Mouse (Mus musculus) left cerebral cortex, adult 9 months (tissue): ENCODE measurements at regions not wholly inside any gene's neighbourhood (a gene's known extent, or its start where the extent isn't known, plus 50 kb on each side); places are given as distances from the start of the nearest gene placed in this dataset.
A peak's percentile ranks its signal among the peaks of the same experiment; 100 is the strongest.

ENCODE experiments used
- DNase-seq, 2 experiments: peaks; one replicate each; pipeline ENCODE4 v3.0.0; 2022; ENCODE audit warnings: low spot score in 2 of 2

- no peak for DNase-seq
Observed at GRCm38 (mm10) chr5:118380052-118380421, 135.0 kb downstream of the 2410131K14Rik start.

DNA sequence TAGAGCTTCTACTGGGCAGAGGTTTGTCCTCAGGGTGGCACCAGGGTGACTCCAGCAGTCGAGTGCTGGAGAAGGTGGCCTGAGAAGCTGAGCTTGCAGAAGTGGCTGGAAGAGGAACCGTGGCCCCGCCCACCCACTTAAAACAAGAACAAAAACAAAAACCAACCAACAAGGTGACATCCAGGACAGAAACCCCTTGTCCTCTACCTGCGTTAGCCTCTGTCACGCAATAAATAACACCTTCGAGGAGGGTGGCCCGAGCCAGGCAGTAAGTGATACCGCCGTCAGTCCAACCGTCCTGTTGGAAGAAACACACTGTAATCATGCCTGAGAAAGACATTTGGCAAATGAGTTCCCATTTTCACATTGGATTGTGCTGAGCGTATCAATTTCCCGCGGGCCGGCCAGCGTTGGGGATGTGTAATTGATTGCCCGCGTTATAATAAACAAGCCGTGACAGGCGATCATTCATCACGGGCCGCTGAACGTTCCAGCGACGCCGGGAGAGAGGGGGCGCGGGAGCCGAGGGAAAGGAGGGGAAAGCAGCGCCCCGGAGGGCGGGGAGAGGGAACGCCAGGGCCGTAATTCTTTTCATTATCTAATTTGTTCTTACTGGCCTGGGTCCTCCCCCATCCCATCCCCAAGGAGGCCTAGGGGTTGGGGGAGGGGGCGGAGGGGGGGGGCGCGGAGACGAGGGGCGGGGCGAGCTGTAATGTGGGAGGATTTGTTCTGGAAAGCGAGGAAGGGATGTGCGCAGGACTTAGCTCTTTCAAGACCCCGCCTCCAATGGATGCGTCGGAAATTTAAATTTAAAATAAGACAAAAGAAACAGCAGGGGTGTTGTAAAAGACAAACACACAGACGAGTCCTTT is 135.6 kb downstream of the 2410131K14Rik start:
- peak in 1 of 2 experiments; percentile 42 for DNase-seq

DNA sequence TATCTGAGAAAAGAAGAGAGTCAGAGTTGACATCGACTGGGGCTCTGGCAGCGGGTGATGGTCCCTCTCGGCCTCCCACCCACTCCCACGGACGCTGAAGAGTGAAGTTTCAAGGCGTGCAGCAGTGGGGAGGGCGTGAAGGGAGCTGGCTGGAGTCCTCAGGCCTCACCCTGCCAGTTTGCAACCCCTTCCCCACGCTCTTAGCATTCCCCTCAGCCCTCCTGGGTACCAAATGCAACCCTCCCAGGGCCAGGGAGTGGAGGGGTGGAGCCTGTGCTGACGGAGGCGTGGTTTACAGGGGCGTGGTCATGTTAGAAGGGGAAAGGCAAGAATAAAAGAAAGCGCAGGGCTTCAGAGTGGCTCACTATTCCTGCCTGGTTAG is 136.3 kb downstream of the 2410131K14Rik start:
- DNase-seq = peak in 1 of 2 experiments; percentile 66

DNA sequence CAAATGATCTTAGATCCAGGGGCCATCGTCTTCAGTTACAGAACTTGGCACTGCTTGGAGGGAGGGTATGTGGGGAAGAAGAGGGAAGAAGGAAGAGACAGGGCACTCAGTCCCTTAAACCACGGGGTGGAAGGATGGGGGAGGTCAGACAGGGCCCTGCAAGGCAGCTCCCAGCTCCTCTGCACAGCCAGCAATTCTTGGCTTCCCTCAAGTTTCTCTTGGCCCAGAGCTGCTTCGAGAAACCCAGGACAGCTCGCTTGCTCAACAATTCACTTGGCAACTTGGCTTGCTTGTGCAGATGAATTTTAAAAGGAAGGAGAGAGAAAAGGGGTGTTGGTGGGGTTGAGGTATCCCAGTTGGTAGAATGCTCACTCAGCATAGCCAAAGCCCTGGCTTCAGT is 141.1 kb downstream of the 2410131K14Rik start:
- DNase-seq = no peak

DNA sequence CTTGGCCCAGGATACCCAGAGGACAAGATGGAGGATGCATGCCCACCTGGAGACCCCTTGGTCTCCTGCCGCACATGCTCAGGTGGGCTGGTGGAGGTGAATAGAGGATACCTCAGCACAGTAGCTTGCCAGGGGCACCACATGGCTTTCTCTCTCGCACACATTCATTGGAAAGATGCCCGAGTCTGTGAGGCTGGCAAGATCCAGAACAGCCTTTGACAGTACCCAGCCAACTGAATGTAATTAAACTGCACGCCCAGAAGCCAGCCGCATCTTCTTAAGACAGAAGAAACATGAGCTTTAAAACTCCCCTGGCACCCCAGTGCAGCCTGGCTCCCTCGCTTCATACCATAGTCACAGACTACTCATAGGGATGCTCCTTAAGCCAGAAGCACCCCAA is 143.4 kb downstream of the 2410131K14Rik start:
- DNase-seq = peak in 1 of 2 experiments; percentile 54

- no peak for DNase-seq
Observed at GRCm38 (mm10) chr5:118390691-118391373, 145.8 kb downstream of the 2410131K14Rik start.

DNA sequence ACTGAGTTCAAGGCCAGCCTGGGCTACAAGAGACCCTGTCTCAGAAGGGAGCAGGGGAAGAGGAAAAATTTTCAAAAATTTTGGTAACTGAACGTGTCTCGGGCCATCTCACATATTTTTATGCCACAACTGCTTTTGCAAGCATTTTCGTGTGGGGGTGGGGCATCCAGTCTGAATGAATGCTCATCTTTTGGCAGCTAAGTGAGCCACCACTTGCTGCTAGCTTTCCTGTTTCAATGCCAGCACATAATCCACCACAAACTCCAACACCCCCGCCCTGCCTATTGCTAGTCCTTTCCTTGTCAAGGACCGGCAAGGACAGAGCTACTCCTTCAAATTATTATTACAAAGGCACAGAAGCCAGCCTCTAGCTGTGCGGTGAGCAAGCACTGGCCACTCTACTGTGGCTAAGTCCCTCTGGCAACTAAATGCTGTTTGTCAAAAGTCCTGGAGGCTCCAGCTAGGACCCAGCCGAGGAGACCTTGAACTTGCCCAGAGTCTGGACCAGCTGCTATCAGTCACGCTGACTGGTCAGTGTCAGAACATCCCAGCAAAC is 148.0 kb downstream of the 2410131K14Rik start:
- DNase-seq = no peak

DNA sequence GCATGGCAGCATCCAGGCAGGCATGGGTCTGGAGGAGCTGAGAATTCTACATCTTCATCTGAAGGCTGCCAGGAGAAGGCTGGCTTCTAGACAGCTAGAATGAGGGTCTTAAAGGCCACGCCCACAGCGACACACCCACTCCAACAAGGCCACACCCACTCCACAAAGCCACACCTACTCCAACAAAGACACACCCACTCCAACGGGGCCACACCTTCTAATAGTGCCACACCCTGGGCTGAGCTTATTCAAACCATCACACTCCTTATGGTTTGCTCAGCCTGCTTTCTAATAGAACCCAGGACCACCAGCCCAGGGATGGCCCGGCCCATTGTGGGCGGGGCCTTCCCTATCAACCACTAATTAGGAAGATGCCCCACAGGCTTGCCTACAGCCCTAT is 149.0 kb downstream of the 2410131K14Rik start:
- no peak for DNase-seq

DNA sequence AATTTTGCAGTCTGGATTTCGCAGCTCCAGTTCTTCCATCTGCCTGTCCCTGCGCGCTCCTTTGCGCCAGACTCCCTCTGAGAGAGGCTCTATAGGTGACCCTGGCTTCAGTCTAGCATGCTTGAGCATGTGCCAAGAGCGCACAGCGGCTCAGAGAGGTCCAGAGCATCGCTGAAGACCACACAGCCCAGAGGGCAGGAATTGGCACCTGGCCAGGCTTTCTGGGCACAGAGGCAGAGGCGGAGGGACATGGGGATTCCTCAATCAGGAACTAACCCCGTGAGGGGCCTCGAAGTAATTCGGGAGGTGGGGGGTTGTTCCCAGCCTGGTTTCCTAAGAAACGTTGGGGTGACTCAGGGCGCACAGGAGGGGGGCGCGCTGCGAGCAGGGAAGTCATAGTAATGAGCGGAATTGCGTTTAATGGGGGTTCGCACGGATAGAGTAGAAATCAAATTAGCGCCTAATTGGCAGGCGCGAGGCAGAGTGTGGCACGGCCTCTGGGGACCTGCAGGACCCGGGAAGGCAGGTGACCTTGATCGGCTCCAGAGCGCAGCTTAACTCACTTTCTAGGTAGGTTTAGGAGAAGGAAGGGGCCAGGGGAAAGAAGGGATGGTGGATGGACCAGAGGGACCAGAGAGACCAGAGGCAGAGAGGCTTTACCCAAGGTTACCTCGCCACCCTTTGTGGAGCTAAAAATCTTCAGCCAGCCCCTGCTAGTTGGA is 151.1 kb downstream of the 2410131K14Rik start:
- DNase-seq = no peak

DNA sequence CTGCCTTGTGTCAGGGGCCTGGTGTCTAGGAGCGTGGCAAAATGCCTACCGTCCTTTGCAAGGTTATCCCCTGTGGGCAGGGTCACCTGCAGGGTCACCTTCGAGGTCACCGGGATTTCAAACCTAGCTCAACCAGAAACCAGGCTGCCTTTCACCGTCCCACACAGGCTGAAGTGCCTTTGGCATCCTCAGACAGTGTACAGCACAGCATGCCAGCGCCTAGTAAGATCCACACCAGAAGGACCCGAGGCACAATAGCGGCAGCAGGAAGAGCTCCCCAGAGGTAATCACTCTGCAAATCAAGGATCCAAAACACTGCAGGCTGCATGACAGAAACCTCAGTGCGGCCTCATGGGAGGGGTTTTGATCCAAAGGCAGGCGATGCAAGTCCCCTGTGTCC is 155.9 kb downstream of the 2410131K14Rik start:
- no peak for DNase-seq

- no peak for DNase-seq
Observed at GRCm38 (mm10) chr5:118404398-118404797, 156.1 kb upstream of the Med13l start.

DNA sequence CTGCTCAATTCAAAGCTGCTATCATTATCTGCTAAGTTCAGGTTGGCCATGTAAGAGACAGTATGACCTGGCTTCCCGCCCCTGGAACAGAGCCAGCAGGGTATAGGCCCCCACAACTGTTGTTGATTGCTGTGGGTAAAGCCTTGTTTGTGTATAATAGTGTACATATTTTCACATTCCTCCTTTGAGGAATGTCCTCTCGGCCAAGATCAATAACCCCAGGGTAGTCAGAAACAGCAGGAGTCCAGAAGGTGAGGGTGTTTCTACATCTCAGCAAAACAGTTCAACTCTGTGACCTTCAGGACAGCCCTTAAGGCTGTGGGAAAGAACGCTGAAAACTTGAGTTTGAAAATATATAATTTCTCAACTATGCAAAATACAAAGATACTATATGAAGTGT is 155.1 kb upstream of the Med13l start:
- DNase-seq = no peak

- no peak for DNase-seq
Observed at GRCm38 (mm10) chr5:118407451-118407850, 153.0 kb upstream of the Med13l start.

DNA sequence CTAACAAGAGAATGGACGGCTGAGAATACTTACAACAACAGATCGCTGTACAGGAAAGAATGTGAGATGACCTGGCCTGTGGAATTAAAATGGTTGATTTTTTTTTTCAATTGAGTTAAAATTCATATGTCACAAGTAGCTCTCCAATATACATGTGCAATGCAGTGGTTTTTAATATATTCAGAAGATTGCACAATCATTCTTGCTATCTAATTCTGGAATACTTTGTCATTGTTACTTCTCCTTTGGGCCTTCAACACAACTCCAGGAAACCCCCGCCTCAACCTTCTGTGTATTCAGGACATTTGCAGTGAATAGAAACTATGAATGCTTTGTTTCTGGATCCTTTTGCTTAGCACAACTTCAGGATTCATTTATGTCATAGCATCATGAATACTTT is 152.5 kb upstream of the Med13l start:
- no peak for DNase-seq

DNA sequence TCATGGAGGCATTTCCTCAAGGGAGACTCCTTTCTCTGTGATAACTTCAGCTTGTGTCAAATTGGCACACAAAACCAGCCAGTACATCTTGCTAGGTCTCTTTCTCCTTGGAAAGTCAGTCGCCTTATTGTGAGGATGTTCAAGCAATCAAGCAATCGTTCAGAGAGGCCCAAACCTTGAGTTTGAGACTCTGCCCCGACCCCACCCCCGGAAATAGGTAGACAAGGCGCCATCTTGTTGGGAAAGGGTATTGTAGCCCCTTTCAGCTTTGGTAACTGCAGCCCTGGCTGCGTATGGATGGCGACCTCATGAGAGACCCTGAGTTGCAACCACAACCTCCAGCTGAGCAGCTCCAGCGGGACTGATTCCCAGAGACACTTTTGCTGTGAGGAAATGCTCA is 151.7 kb upstream of the Med13l start:
- no peak for DNase-seq

DNA sequence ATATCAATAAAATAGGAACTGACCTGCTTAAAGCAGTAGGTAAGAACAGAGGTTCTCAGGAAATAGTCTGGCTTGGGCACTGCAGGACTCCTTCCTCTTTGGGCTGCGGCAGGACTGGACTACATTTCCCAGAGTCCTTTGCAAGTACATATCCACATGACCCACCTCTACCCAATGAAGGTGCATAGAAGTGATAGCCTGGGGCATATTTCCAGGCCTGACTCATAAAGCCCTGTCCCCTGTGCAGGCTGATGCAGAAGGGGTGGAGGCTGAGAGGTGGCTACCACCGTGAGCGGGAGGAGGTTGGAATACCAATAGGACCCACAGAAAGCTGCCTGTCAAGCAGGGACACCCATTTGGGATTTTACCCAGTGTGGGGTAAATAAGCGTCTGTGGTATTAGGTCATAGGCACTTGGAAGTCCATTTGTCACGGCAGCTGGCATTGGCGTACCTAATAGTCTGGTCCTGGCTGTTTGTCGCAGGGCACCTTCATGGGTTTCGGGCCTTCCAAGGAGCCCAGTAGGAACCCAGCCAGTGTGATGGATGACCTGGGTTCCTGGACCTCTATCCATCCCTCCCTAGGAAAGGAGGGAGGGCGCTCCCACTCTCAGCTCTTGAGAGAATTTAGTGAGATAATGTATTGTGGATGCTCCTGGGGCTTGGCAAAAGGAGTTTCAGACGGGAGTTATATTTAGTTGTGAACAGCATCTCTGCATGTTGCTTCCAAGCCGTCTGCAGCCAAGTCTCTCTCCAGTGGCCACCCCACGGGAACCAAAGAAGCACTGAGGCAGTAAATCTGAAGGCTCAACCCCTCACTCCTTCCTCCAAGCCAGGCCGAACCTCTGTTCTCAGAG is 146.8 kb upstream of the Med13l start:
- peak; percentile 66 to 87 for DNase-seq

DNA sequence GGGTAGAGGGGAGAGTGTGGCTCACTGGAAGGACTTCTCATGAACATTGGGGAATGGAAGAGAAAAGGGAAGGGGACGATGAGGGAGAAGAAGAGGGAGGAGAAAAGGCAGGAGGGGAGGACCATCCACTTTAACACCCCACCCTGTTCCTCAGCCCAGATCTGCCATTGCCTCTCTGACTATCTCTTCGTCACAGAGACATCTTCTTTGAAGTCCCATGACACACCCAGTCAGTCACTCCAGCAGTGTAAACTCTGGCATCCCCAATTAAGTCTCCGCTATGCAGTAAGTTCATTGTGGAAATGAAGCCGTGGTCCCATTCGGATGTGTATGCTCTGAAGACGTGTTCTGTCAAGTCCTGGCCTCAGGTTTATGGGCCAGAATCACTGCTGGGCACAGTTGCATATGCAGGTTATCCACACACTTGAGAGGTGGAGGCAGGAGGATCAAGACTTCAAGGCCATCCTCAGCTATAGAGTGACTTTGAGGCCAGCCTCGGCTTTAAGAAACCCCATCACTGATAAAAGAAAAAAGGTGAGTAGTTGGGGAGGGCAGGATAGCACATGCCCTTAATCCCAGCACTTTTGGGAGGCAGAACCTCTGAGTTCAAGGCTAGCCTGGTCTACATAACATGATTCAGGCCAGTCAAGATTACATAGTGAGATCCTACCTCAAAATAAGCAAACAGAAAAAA is 141.0 kb upstream of the Med13l start:
- no peak for DNase-seq

- DNase-seq = peak; percentile 75 to 87
Observed at GRCm38 (mm10) chr5:118421884-118422821, 138.3 kb upstream of the Med13l start.

- DNase-seq = no peak
Observed at GRCm38 (mm10) chr5:118424177-118424576, 136.3 kb upstream of the Med13l start.
